Mouse (Mus musculus) v-Abl transformed pro-B cells (cell line): Measurements from ENCODE around the gene Pafah1b3.

Experiments
- in situ Hi-C, 2 experiments: fragments of 400-800 bp; cut with MboI; formaldehyde crosslinking; loops; one replicate each; pipeline ENCODE4 v1.15.1; 2025; ENCODE audit not compliant: unreplicated experiment in 2 of 2

Pafah1b3 gene

DNA sequence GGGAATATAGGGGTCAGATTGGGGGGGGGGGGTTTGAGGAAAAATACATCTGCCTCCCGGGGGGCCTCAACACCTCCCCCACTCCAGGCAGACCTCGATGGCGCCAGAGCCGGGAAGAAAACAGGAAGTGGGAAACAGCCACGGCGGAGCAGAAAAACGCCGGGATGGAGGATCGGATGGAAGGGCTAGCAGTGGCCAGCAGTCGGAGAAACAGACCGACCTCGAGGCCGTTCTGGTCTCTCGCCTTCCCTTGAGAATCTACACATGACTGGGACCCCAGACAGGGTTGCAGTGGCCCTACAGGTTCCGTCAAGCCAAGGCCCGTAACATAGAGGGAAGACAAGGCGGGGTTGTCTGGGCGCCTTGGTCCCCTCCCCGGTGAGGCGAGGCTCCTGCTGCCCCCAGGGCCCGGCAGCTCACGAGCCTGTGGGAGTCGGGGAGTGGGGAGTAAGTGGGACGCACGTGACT lies 48.9 kb downstream of the Pafah1b3 start:
- in situ Hi-C loops, result no loop called here

GRCm38 (mm10) chr7:25248018-25248647 lies 49.7 kb downstream of the Pafah1b3 start:
- in situ Hi-C loops, result no loop called here

DNA sequence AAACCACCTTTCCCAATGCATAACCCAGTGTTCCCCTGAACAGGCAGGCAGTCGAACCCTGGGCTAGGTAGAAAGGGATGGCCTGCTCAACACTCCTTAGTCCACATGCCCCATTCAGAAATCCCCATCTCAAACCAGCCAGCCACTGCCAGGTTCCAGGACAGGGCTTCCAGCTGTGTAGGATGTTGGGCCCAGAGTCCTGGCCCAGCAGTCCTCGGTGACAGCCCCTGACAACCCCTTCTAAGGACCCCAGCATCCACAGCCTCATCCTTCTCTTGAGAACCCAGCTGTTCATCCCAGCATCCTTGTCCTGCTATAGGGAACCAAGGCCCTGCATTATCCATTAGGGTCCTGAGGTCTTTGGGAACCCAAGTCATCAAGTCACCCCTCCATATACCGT lies 50.3 kb downstream of the Pafah1b3 start:
- in situ Hi-C loops, result no loop called here

DNA sequence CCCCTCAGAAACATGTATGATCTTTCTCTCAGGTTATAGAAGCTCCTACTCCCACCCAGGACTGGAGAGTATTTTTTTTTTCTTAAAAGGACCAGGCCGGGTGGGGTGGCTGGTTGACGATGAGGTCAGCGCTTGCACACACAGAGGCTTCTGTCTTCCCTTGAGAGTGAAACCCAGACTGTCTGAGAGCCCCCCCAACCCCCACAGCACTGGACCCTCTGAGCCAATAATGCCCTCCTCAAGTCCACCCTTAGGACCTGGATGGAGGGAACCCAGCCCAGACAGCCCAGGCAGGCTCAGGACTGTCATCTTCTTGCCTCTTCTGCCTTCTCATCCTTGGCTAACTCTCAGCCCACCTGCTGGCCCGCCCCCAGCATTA lies 51.0 kb downstream of the Pafah1b3 start:
- in situ Hi-C loops, result no loop called here

- in situ Hi-C loops, result no loop called here
Measured at GRCm38 (mm10) chr7:25246079-25246758, 51.6 kb downstream of the Pafah1b3 start.
